Mouse (Mus musculus) kidney, adult 8-10 months (tissue): Measurements from ENCODE around the gene Kmt5c.
A peak's percentile ranks its signal among the peaks of the same experiment; 100 is the strongest.

Experiments used
- DNase-seq, 2 experiments: peaks; one replicate each; pipeline ENCODE4 v3.0.0; 2022

The Kmt5c gene

DNA sequence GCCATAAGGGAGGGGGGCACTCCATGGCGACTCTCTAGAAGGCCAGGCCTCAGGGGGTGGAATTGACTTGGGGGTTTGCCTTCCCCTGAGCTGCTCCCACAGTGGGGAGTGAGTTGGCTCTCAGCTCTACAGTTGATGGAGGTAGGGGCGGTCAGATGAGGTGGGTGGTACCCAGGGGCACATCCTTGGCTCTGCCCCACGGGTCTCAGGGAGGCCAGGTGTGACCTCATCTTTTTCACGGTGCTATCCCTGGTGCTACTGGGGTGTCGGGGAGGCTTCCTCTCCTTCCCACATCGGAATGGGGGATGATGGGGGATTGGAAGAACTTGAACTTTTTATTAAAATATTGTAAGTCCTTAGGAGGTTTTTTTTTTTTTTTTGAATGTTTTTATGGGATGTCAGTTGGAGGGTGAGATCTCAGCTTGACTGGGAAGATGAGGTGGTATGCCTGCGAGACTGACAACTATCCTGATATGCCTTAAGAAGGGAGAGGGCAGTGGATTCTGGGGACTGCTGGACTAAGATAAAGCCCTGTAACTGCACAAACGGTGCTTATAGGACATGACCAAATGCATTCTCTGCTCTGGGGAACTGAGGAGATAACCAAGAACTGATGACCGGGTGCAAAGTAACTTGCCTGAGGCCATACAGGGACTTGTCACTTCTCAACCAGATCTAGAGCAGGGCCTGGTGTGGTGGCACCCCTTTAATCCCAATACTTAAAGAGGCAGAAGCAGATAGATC, 7.4 kb downstream of the Kmt5c start:
- no peak for DNase-seq

DNA sequence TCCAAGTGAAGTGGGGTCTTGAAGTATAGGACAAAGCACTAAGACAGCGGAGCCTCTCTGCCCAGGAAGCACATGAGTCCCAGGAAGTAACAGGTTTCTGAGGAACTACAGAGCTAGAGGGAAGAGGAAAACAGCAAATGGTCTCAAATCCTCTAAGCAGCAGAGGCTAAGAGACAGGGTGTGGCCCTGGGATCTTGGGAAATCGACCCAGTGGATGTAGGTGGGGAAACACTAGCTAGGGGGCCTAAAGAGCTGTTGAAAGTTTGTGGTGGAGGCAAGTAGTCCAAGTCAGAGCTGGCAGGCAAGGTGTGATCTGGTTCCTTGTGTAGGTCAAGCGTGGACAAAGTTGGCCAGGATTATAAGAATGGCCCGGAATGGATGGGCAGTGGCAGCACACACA, 8.4 kb downstream of the Kmt5c start:
- DNase-seq = no peak

DNA sequence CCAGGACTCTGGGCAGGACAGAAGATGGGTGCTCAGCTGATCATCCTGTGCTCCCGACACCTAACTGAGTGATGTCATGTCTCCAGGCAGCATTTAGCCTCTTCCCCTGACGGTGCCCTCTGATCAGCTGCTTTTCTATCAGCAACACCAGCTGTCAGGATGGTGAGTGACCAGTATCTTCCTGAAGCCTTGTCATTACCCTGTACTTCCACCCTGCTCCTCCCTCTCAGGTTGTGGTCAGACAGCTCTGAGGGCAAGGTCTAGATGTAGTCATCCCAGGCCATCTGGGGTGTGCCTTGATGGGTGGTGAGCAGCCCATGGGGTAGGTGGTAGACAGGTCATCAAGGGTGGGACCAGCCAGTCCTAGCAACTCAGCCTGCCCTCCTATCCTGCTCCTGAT, 9.3 kb downstream of the Kmt5c start:
- no peak for DNase-seq

DNA sequence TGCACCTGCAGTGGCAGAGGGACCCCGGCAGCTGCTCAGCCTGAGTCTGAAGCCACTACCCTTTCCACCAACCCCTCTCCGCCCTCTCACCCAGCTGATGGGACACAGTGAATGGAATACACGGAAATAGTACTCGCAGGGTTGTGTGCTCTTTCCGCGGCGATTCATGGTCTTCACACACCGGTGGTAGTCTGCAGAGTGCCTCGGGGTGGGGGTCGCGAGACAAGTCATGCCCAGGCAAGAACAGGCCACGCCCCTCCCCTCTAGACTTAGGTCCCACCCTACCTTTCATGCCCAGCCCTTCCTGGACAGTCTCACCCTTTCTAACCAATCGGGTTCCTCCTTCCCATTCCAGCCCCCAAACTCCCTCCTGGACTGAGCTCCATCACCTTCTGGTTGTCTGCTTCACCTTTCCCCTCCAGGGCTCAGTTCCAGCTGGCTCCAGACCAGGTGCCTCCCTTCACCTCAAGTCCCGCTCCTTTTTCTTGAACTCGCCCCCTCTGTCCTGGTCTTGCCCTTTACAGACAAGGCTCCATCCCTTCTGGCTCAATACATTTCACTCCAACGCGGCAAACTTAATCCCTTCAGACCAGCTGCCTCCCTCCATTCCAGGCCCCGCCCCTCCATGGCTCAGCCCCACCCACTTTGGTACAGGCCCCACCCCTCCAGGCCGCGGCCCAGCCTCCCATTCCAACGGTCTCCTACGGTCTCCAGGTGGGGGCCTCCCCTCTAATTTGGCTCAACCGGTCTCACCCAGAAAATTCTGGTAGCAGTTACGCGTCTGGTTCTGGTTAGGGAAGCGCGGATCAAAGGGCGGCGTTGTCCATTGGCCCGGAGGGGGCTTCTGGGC, 12.3 kb downstream of the Kmt5c start:
- peak; percentile 58 to 61 for DNase-seq

DNA sequence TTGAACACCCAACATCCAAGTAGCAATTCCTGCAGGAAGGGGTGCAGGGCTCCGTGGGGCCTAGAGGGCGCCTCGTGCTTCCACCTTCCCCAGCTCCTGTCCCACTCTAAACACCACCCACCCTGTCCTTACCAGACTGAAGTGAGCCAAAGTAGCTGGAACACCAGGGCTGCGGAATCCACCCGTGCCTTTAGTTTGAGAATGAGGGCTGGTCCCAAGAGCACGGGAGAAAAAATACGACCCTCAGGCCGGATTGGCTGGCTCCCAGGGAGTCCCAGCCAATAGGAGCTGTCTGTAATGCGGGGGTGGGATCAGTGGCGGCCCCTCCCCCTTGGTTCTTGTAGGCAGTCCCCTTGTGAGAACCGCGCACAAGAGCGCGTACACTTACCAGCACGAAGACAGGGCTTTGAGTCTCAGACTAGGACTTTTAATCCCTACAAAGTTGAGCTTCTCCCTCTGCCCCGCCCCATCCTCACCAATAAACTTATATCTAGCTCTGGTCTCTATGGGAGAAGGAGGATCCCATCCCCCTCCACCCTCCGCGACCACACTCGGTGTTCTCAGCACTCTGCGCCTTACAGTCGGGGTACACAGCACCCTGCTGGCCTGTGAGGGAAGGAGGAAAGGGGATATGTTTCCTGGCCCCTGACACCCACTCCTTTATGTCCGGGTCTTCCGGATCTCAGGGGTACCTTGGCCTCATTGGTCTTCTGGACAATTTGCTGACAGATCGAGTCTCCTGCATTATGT, 13.1 kb downstream of the Kmt5c start, which contains the start of gene Cox6b2:
Cox6b2 (minus strand) TSS at position 274 of the 750 bp plus-strand sequence.
- peak; percentile 72 to 73 for DNase-seq

DNA sequence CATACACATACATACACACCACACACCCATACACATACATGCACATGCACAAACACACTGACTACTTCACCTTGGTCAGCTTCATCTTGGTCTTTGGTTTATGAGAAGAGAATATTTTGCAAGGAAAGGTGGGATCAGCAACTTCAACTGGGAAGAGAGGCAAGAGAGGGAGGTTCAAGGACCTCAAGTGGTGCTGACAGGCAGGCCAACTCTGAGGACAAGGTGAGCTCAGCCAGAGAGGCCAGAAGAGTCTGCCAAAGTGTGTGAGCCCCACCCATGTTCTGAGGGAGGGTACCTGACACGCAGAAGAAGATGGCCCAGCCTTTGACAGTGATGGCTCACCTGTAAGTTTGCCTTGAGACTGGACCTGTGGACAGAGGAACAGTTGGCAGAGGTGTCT, 19.8 kb downstream of the Kmt5c start:
- no peak for DNase-seq

DNA sequence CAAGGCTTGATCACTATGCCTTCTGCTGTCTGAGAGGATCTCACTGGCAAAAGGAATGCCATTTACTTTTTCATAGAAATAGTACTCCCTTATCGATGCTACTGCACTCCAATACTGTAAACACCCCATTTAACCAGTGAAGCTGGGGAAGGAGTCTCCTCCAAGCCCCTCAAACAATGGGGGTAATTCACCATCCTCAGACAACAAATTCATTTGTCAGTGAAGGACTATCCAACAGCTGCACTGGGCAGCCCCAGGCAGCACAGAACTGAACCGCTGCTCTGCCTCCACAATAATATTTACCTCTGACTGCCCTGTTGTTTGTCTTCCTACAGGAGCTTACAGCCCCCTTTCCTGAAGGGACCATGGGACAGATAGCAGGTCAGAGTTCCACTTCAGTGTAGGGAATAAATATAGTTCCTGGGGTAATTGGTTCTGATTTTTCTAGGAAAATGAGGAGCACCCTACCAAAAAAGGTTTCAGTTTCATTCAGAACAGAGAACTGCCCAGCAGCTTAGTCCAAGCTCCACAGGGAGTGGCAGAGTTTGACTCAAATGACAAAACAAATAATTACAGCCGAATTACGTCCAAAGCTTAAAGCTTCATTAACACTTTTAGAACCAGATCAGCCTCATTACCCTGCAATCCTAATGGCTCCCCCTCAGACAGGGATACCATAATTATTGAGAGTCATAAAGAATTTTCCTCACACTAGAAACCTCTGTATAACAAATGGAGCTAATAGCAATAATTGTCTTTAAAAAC, 25.2 kb downstream of the Kmt5c start:
- no peak for DNase-seq

DNA sequence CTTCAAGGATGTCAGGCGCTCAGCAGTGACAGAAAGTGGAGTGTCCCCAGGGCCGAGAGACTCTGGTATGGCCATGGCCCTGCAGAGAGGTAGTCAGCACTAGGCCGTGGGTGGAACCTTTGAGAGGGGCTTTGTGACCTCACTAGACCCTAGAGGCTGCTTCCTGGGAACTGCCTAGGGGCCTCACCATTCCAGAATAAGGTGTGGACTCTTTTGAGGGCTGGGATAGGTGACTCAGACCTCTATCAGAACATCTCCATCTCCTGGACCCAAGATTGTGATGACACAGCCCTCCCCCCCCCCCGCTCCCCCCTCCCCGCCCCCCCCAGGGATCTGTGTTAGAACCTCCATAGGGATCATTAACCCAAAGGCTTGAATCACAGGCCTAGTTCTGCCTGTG, 31.3 kb downstream of the Kmt5c start, which contains the start of gene Fam71e2:
Fam71e2 (minus strand) TSS at position 101 of the 400 bp plus-strand sequence.
- DNase-seq = no peak

DNA sequence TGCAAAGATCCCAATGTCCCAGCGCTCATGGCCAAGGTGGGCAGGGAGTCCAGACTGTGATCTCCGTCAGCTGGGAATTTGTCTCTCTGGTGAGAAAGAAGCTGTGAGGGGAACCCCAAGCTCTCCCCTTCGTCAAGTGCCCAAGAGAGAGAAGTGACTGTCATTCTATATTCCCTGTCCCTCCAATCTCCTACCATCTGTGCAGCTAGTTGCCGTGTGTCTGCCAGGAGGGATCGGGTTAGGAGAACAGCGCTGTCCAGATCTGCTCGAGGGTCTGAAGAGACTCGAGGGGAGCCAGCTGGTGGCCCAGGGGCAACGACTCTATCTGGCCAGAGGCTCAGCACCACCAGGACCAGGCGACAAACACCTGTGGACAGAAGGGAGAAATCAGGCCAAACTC, 36.2 kb downstream of the Kmt5c start:
- no peak for DNase-seq

DNA sequence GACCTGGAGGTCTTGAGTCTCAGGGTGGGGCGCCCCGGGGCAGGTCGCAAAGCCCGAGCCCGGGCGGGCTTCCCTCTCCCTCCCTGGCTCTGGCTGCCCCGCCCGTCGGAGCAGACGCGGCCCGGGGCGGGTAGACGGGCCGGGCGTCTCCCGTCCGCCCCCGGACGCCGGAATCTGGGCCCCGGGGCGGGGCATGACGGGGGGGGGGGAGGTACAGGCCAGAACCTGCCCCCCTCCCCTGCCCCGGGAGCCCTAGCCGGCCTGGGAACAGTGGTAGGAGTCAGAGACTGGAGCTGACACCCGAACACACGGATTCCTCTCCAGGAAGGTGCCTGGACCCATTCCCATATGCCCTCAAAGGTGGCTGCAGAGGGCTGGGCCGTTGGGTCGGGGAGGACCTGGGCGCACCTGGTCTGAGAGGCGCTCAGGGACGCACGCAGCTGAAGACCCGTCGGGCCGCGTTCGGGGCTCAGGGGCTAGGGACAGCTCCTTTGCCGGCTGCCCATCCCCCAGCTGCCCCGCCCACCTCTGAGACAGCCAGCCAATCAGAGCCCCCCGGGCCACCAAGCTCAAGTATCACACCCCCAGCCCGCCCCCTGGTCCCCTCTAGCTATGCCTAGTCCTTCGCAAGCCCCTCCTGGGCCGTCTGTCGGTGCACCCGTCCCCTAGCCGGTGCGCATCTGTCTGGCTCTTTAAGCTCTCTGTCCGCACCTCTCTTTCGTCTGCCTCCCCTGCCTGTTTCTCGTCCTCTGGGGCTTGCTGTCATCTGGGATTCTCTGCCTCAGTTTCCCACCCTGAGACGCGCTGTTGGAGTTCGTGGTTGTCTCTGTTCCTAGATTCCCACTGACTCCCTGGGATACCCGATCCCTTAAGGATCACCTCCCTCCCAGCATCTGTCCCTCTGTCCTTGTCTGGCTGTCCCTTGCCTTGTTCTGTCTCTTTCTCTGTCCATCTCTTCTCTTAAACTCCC, 37.2 kb downstream of the Kmt5c start:
- DNase-seq = peak; percentile 36 to 50

DNA sequence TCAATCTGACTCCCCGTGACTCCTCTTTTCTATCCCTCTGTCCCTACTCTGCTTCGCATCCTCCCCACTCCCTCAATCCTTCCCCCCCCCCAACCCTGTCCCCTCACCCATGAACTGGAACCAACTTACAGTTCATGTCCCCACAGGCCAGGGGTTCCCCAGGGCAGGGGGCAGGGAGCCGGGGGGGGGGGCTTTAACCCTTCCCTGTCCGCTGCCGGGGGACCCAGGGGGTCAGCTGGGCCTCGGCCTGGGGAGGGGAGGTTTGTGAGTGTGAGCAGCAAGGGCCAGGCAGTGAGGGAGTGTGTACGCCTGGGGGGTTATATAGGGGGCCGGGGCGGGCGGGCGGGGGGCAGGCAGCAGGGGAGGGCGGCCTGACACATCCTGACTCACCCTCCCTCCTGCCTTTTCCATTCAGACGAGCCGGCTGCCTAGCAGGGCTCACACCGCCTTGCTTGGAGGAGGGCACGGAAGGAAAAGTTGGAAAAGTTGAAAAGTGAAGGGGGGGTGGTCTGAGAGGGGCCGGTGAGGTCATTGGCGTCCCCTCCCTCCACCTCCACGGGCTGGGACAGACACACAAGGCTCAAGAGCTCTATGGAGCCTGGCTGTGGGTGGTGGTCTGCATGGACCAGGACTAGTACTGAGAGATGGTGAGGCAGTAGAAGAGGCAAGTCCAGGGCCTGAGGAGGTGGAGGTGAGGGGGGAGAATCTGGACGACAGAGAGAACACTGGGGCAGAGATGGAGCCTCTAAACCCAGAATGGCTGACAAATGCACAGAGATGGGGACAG, 38.1 kb downstream of the Kmt5c start:
- DNase-seq = no peak

DNA sequence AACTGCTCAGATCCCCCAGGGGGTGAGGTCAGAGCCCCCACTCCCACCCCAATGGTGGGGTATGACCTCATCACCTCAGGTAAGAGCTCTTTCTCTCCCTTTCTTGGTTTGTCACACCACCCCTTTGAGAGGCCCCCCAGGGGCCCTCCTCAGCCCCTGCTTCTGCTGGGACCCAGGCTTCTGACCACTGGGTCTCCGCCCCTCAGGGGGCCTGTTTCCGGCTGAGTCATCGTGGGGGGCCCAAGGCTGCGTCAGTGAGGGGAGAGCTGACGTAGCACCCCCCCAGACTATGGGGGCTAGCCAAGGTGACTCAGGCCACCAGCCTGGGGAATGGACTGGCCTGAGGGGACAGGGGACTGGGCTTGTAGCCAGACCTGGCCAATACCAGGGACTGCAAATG, 40.0 kb downstream of the Kmt5c start:
- DNase-seq = no peak

DNA sequence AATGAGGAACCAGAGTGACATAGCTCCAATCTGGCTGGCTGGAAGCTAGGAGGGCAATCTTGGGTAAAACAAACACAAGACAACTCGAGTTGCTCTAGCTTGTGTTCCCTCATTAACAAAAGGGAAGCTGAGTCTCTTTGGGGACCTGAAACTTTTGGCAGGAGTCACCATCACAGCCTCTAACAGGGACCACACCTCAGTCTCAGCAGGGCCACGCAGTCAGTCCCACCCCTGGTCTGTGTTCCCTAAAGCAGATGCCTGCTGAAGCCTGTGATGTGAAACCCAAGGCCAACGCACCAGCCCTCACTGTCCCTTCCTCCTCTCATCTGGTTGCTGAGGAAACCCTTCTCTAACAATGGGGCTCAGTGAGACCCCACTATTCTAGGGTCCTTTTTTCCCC, 42.2 kb downstream of the Kmt5c start:
- DNase-seq = no peak

DNA sequence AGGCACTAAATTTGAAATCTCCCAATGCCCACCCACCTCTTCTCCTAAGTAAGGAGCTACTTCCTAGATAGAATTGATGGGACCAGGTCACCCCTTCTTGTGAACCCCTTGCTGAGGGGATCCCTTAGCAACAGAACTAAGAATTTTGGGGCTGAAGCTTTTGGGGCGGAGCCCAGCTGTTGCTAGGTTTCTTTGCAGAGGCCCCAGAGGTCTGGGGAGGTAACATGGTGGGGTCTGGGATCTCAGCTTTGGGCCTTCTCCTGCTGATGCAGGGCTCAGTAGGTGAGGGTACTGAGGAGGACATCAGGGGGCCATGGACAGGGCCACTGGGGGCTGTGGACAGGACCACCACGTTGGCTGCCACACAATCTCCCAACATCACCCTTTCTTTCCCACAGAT, 42.8 kb downstream of the Kmt5c start, which contains the start of the genes Il11 and Tmem190:
Il11 (minus strand) TSS at position 101 of the 400 bp plus-strand sequence.
Tmem190 (plus strand) TSS at position 179 of the 400 bp plus-strand sequence.
- no peak for DNase-seq

DNA sequence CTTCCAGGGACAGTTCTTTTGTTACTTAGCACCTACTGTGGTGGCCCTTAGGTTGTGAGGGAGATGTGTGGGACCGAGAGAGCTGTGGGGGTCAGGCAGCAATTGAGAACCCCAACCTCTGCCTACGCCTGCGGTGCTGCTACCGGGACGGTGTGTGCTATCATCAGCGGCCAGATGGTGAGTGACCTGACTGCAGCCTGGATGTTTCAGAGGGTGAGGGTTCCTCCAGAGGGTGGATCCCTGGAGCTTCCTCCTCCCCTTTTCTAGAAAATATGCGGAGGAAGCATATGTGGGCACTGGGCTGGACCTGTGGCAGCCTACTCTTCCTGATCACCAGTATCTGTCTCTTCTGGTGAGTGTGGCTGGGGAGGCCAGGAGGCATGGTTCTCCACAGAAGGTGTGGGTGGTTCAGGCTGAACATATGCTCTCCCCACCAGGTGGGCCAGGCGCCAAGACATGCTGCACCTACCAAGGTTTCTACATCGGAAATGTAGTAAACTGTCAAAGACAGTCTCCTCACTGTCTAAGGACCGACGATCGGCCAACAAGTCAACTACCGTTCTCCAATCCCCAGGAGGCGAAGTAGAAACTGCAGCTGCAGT, 43.9 kb downstream of the Kmt5c start:
- no peak for DNase-seq

DNA sequence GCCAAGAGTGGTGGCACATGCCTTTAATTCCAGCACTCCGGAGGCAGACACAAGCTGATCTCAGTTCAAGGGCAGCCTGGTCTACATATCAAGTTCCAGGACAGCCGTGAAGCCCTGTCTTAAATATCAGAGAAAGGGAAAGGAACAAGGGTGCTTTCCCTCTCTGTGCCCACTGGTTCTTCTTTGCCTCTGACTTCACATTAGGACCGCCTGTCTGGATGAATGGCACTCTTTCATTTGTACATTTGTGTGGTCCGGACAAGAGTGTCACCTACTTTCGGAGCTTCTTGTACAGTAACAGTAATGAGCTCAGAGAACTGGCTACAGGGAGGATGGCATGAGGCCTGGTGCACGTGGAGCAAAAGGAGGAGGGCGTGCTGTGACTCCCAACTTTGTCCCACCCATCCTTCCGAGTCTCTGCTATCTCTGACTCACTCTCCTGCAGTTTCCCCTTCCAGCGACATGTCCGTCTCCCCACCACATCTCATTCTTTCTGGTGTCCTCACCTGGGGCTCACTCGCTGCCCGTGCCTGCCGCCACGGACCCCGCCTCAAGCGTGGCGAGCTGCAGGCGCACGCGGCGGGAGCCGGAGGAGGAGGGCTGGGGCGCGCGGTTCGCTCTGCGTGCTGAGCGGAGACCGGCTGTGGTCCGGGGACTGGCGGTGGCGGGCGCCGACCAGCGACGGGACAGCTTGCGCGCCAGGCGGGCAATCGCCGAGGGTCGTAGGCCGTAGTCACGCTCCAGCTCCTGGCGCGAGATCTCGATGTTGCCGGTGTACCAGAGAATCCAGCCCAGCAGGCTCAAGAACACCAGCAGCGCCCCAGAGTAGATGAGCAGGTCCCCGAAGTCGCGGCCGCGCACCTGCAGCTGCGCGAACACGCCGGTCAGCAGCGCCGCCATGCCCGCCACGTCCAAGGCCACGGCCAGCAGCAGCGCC, 48.9 kb downstream of the Kmt5c start:
- DNase-seq = peak; percentile 38 to 51

DNA sequence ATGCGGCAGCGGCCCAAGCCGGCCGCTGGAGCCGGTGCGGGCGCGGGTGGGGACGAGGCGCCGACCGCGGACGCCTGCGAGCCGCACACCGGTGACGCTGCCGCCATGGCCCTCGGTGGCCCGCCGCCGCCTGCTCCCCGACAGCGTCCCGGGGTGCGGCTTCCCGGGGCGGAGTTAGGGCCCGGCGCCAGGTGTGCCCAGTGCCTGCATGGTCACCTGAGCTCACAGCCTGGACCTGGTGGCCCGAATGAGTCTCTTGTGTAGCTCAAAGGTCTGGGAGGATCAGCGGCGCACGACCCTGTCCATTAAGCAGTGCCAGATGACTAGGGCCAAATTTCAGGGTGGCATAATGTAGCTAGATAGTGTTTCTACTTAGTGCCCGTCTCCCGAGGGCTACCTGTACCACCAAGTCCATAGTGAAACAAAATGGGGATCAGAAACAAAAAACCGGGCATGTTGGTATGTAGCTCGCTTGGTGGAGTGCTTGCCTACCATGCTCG, 49.6 kb downstream of the Kmt5c start, which contains the start of gene Tmem238:
Tmem238 (minus strand) TSS at position 221 of the 500 bp plus-strand sequence.
- peak; percentile 82 to 86 for DNase-seq
